In genomic region chr16:90104714-90105459, GRCm38 (mm10) we compare ENCODE assay signal across 9 mouse cellular contexts. TPM values are rescaled to one million over a fixed set of nuclear protein-coding genes. Genes with fewer than 3 reads are reported as not detected.
DNase-seq lines count a peak whose midpoint lies in the region.
"Had no signal": no experiment of that assay in that cellular context is flagged by ENCODE, and none has a peak within 500 bp of the region (broad histone marks: within the 10 kb centered on the region; RNA-seq: fewer than 3 reads in every experiment).

No protein-coding gene starts in this region.

- peak; percentile 43 for DNase-seq in layer of hippocampus, adult 11-12 months (ENCODE audit: low spot score)
- DNase-seq in layer of hippocampus, adult 9-10 months (ENCODE audit: low spot score): no peak
- peak; percentile 89 for DNase-seq in brain, adult 2 months (ENCODE audit: low read depth, low spot score)
- DNase-seq in frontal cortex, adult 2 months (ENCODE audit: extremely low spot score in 1 of 2, low spot score in 1 of 2): peak; percentile 72 to 78
- DNase-seq in left cerebral cortex, postnatal 36 days (ENCODE audit: low spot score in 2 of 2): peak; percentile 67 to 69
- DNase-seq in neural tube, embryonic 10.5 days (ENCODE audit: extremely low spot score, low spot score): no peak
- DNase-seq in natural killer cell, adult 2 months (ENCODE audit: low spot score in 2 of 2): no peak
- no peak for DNase-seq in gastrocnemius, postnatal 36 days
- DNase-seq: heart, postnatal 36 days had no signal

- intact Hi-C loops in left cerebral cortex, postnatal 36 days (cut with DNase I): no loop called here
- intact Hi-C loops in gastrocnemius, postnatal 36 days (cut with DNase I): no loop called here

RNA-seq across cellular contexts. Expression of gene Tiam1, which starts 38.7 kb away (rescaled TPM):
- polyA plus RNA-seq in frontal cortex, adult 2 months (2012; rRNA removed): 43.7 and 49.1 TPM in 2 replicates
- 100 to 1,000 TPM in 1 of 2 experiments, 10 to 100 TPM in 1; 96.9 to 124 TPM for total RNA-seq in left cerebral cortex, postnatal 36 days (2021)
- total RNA-seq in gastrocnemius, postnatal 36 days (2021): 10 to 100 TPM in 1 of 2 experiments, 1 to 10 TPM in 1; 4.6 to 10.5 TPM

Comparison
In these comparisons a context has a peak if more than half of its experiments do, and no peak if none do; other contexts are left out.
1. DNase-seq: peak in layer of hippocampus, adult 11-12 months (single experiment), brain, adult 2 months (single experiment), frontal cortex, adult 2 months (2 of 2) and left cerebral cortex, postnatal 36 days (2 of 2); none in layer of hippocampus, adult 9-10 months (single experiment), neural tube, embryonic 10.5 days (single experiment), natural killer cell, adult 2 months (0 of 2) and gastrocnemius, postnatal 36 days (0 of 2).
2. RNA of gene Tiam1, which starts 38.7 kb away (total RNA-seq): 96.9 to 124 TPM in left cerebral cortex, postnatal 36 days; 4.6 to 10.5 TPM in gastrocnemius, postnatal 36 days; every median in the first group is over 4 times any median in the second.